Mouse (Mus musculus) liver, embryonic 14.5 days (tissue): ENCODE data around the gene Eci1. TPM values are rescaled to one million over a fixed set of nuclear protein-coding genes. Genes with fewer than 3 reads are reported as not detected.

Experiments
- ATAC-seq: fragments of 200-750 bp; cut with Nextera tagmentation; 2 replicates; pipeline ENCODE4 v1.8.0; 2017; ENCODE audit warnings: moderate number of reproducible peaks, mild to moderate bottlenecking, moderate library complexity; ENCODE audit not compliant: insufficient read depth
- DNase-seq, 3 experiments: peaks; one replicate each; pipeline ENCODE4 v3.0.0-alpha.2; 2012 to 2013; ENCODE audit warnings: low read depth in 3 of 3, low spot score in 3 of 3
- H3K27ac ChIP-seq: fragments of 300-500 bp; sonication (generic); 2 replicates; pipeline ENCODE4 v1.5.1; 2014; ENCODE audit warnings: moderate library complexity, mild to moderate bottlenecking, control low read depth, inconsistent platforms
- H3K27me3 ChIP-seq: fragments of 300-500 bp; sonication (generic); 2 replicates; pipeline ENCODE4 v1.6.1; 2014; ENCODE audit warnings: mild to moderate bottlenecking, low read length, moderate library complexity; ENCODE audit not compliant: control insufficient read depth, insufficient read depth
- H3K36me3 ChIP-seq: fragments of 300-500 bp; sonication (generic); replicated peaks from 2 replicates; pipeline ENCODE4 v1.6.1; 2014; ENCODE audit warnings: low read depth; ENCODE audit not compliant: control insufficient read depth, insufficient read depth
- H3K4me1 ChIP-seq, 2 experiments: fragments of 200-500 bp in 1 of 2; fragments of 300-500 bp in 1 of 2; sonication (generic) in 1 of 2; replicated peaks; 2 replicates each; pipeline ENCODE4 v1.6.1; 2012 to 2014; ENCODE audit warnings: antibody characterized with exemption in 1 of 2, inconsistent platforms in 1 of 2, low read length in 1 of 2; ENCODE audit not compliant: control insufficient read depth in 2 of 2, insufficient read depth in 2 of 2
- H3K4me2 ChIP-seq: fragments of 300-500 bp; sonication (generic); 2 replicates; pipeline ENCODE4 v1.6.1; 2014; ENCODE audit warnings: low read depth, mild to moderate bottlenecking, control low read depth, moderate library complexity
- H3K4me3 ChIP-seq, 2 experiments: fragments of 200-500 bp in 1 of 2; fragments of 300-500 bp in 1 of 2; sonication (generic) in 1 of 2; 2 replicates each; pipeline ENCODE4 v1.5.1; 2012 to 2014; ENCODE audit warnings: low read depth in 2 of 2, low read length in 2 of 2, mild to moderate bottlenecking in 2 of 2, control low read depth in 1 of 2, inconsistent platforms in 1 of 2, moderate library complexity in 1 of 2; ENCODE audit not compliant: insufficient read depth in 1 of 2
- H3K9ac ChIP-seq: fragments of 300-500 bp; sonication (generic); replicated peaks from 2 replicates; pipeline ENCODE4 v1.6.1; 2014; ENCODE audit warnings: mild to moderate bottlenecking, control low read depth, moderate library complexity
- H3K9me3 ChIP-seq: fragments of 300-500 bp; sonication (generic); 2 replicates; pipeline ENCODE4 v1.6.1; 2016; ENCODE audit warnings: low read length, mixed read lengths; ENCODE audit not compliant: control insufficient read depth
- CTCF ChIP-seq: IDR thresholded peaks from 2 replicates; pipeline ENCODE4 v1.5.1; 2016; ENCODE audit warnings: antibody characterized with exemption, low read depth, control low read depth
- EP300 ChIP-seq: IDR thresholded peaks from 2 replicates; pipeline ENCODE4 v1.6.1; 2016; ENCODE audit warnings: antibody characterized with exemption, low read depth
- WGBS: fragments of 180-500 bp; shearing (Covaris S2); extraction: QIAGEN DNeasy Blood & Tissue Kit; methylation state at CpG from one replicate; pipeline ENCODE4 v1.1.7; 2014; ENCODE audit not compliant: insufficient replicate concordance; 5-methylcytosine and 5-hydroxymethylcytosine counted together
- polyA plus RNA-seq, 2 experiments: library from polyadenylated mRNA; depleted of rRNA in 1 of 2; stranded (reverse) in 1 of 2; unstranded in 1 of 2; fragments of >200 nt; fragmentation: Nextera tagmentation in 1 of 2; extraction: Ambion mirVana in 1 of 2; gene quantifications; 2 replicates each; pipeline versions ENCODE4 v1.2.1 to v1.2.3; 2012 to 2014

Gene Eci1
- polyA plus RNA-seq, 2 experiments: 48.3 to 56.4 TPM

DNA sequence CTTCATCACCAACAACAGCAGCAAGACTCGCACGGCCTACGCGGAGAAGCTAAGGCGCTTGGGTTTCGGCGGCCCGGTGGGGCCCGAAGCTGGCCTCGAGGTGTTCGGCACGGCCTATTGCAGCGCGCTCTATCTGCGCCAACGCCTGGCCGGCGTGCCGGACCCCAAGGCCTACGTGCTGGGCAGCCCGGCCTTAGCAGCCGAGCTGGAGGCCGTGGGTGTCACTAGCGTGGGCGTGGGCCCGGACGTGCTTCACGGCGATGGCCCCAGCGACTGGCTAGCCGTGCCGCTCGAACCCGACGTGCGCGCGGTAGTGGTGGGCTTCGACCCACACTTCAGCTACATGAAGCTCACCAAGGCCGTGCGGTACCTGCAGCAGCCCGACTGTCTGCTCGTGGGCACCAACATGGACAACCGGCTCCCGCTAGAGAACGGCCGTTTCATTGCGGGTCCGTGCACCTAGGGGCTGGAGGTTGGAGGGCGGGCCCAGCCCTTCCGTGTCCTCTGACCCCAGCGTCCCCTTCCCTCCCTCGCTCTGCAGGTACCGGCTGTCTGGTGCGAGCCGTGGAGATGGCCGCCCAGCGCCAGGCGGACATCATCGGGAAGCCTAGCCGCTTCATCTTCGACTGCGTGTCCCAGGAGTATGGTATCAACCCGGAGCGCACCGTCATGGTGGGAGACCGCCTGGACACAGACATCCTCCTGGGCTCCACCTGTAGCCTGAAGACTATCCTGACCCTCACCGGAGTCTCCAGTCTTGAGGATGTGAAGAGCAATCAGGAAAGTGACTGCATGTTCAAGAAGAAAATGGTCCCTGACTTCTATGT lies 44.5 kb downstream of the Eci1 start:
- TF ChIP-seq CTCF: no peak
- TF ChIP-seq EP300: no peak

GRCm38 (mm10) chr17:24472512-24472911 lies 46.1 kb downstream of the Eci1 start:
- WGBS: 75% methylated on average over 4 of the region's 4 CpGs
- Histone ChIP-seq H3K27me3 (no peaks in the 10 kb centered on the region), H3K9me3 (no peaks in the 10 kb centered on the region), H3K27ac (peak overlapping the region; percentile 10; the same call in 1 of the 2 replicates), H3K4me2 (peak overlapping the region; percentile 96), H3K9ac (peak overlapping the region; percentile 96), H3K36me3 (peaks cover 25% of the 10 kb centered on the region), H3K4me3 (peak overlapping the region; percentile 84 to 93; a peak in 3 of 4 replicates), H3K4me1 (peaks cover 10 to 13% of the 10 kb centered on the region in 2 experiments)
- DNase-seq (no peak), ATAC-seq (no peak)
- no peak for TF ChIP-seq CTCF

More for the DNA sequence above, 44.5 kb downstream of the Eci1 start:
- Histone ChIP-seq H3K9ac (peak overlapping the region; percentile 96), H3K4me2 (peak overlapping the region; percentile 96), H3K4me3 (peak overlapping the region; percentile 84 to 93), H3K27ac (peak overlapping the region; percentile 73), H3K36me3 (peaks cover 12% of the 10 kb centered on the region), H3K9me3 (no peaks in the 10 kb centered on the region), H3K4me1 (peaks cover 10 to 13% of the 10 kb centered on the region in 2 experiments), H3K27me3 (no peaks in the 10 kb centered on the region)
- no peak for DNase-seq
- peak; percentile 32 for ATAC-seq
- WGBS: under 1% methylated on average over 68 of the region's 68 CpGs

- DNase-seq (no peak), ATAC-seq (no peak)
- peaks cover 25% of the 10 kb centered on the region for H3K36me3 ChIP-seq
- peak within 1 kb of the TSS; percentile 11; the same call in 1 of the 2 replicates for H3K27ac ChIP-seq
- H3K9ac ChIP-seq: no peak within 1 kb of the TSS
- WGBS: 73% methylated on average over 6 of the region's 6 CpGs
- peak within 1 kb of the TSS; percentile 84 to 93; a peak in 3 of 4 replicates for H3K4me3 ChIP-seq
- H3K4me2 ChIP-seq: peak within 1 kb of the TSS; percentile 96
- no peaks in the 10 kb centered on the region for H3K9me3 ChIP-seq
- H3K4me1 ChIP-seq: peaks cover 13 to 20% of the 10 kb centered on the region in 2 experiments
- no peak for TF ChIP-seq CTCF
- TF ChIP-seq EP300: no peak
- no peaks in the 10 kb centered on the region for H3K27me3 ChIP-seq
Measured at GRCm38 (mm10) chr17:24473612-24474275, 47.3 kb downstream of the Eci1 start, which contains the start of gene Bricd5. Bricd5 (plus strand) TSS chr17:24473884.

DNA sequence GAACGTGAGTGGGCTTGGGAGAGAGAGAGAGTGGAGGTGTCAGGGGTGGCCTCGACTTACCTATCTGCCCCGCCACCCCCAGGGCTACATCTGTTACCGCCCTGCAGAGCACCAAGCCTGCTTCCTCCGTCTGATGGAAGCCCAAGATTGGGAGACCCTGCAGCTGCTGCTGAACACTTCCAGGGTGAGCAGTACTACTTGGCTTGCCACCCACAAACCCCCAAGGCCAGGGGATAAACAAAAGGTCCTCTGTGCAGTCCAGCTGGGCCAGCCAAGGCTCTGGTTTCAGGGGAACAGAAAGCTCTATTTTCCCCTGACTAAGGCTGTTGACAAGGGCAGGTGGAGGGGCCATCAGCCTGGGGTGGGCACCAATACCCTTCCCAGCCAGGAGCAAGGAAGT lies 48.1 kb downstream of the Eci1 start:
- no peaks in the 10 kb centered on the region for H3K9me3 ChIP-seq
- no peak overlapping the region for H3K9ac ChIP-seq
- ATAC-seq (no peak), DNase-seq (no peak)
- no peak overlapping the region for H3K27ac ChIP-seq
- TF ChIP-seq EP300: no peak
- TF ChIP-seq CTCF: no peak
- H3K4me3 ChIP-seq: no peak overlapping the region
- H3K27me3 ChIP-seq: no peaks in the 10 kb centered on the region
- H3K4me1 ChIP-seq: peaks cover 13 to 20% of the 10 kb centered on the region in 2 experiments
- WGBS: 66% methylated on average over 5 of the region's 5 CpGs
- no peak overlapping the region for H3K4me2 ChIP-seq
- H3K36me3 ChIP-seq: peaks cover 25% of the 10 kb centered on the region

DNA sequence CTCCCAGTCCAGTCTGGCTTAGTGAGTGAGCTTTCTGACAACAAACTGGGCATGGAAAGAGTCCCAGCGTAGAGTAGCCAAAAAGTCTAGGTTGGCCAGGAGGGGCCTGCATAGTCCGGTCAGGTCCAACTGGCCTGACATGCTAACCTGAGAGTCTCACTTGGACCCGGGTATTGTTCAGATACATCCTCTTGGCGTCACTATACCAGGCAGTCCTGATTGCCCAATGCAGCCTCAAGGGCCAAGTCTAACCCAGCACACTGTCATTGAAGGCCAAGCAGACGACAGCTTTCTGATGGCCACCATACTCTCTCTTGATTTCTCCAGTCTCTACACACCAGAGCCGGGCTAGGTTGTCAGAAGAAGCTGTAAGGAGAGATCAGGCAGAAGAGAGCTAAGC lies 49.1 kb downstream of the Eci1 start:
- TF ChIP-seq CTCF (no peak), EP300 (no peak)
- WGBS: 81% methylated on average over 6 of the region's 6 CpGs
- H3K27me3 ChIP-seq: no peaks in the 10 kb centered on the region
- no peaks in the 10 kb centered on the region for H3K9me3 ChIP-seq
- no peak overlapping the region for H3K4me2 ChIP-seq
- DNase-seq (no peak), ATAC-seq (no peak)
- H3K4me3 ChIP-seq: no peak overlapping the region
- peaks cover 13 to 29% of the 10 kb centered on the region in 2 experiments for H3K4me1 ChIP-seq
- peaks cover 25% of the 10 kb centered on the region for H3K36me3 ChIP-seq
- H3K27ac ChIP-seq: no peak overlapping the region
- no peak overlapping the region for H3K9ac ChIP-seq
